Mouse (Mus musculus) neural tube, embryonic 10.5 days (tissue): ENCODE measurements around the gene Cd82.

Experiments
- DNase-seq: peaks from one replicate; pipeline ENCODE4 v3.0.0-alpha.2; 2017; ENCODE audit warnings: low spot score; ENCODE audit errors: extremely low spot score

The Cd82 gene

GRCm38 (mm10) chr2:93466314-93466713 lies 3.4 kb upstream of the Cd82 start:
- DNase-seq, result no peak

GRCm38 (mm10) chr2:93461869-93462714 lies 848 bp downstream of the Cd82 start:
- peak; percentile 94 for DNase-seq

- DNase-seq, result no peak
Measured at GRCm38 (mm10) chr2:93460786-93461469, 2.0 kb downstream of the Cd82 start.

DNA sequence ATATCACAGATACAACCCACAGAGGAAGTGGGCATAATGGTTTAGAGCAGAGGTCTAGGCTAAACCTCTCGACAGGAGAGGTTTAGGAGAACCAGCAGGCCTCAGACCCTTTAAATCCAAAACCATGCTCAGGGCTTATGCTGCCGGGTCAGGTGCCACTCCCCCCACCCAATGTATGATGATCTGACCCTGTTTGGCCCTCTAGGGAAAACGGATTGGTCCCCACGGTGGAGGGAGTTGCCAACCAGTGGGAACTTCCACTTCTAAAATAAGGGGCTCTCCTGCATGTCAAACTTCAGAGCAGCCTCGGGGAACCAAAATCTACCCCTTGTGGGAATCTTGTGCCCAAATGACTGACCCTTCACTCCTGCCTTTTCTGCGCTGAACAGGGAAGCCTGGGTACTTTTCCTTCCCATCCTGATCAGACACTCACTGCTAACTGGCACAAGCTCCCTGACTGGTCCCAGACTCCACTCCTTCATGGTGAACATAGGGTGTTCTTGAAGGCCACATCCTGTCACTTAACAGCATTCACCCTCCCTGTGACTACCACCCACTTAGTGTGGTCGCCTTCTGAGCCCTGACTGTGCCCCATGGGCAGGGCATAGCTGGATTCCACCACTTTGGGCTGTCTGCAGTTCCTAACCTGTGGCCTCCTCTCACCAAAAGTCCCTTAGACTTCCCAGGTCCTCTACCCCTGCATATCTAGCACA lies 3.6 kb downstream of the Cd82 start:
- no peak for DNase-seq

DNA sequence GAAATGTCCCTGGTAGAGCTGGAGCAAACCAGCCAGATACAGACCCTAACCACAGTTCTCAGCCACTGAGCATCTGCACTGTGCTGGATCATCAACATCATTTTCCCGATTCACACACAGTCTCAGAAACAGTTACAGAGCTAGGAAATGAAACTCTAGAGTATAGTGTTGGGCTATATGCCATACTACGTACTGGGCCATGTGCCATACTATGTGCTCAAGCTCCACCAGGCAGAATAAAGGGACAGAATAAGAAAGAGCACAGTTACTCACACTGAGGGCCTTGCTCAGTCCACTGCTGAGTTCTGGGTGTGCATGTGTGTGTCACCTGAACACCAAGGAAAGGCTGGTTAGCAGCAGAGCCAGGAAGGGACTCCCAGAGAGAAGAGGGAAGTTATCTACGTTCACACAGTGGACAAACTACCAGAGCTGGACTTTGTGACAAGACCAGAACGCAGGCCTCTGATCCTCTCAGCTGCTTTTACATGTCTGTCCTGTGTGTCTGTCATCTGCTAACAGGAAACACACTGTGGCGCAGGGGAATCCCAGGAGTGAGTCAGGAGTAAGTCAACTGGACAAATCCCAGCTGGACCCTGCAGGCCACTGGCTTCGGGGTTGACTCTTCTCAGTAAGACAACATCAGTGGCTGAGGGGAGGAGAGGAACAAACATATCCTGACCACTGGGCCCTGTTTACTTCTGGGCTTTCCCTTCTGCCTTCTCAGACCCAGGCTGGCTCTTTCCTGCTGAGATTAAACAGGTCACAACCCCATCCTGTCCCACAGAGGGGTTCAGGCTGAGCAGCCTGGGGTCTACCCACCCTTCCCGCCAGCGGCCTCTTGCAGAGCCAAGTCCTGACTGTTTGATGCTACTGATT lies 4.4 kb downstream of the Cd82 start:
- DNase-seq, result no peak

GRCm38 (mm10) chr2:93457426-93458130 lies 5.4 kb downstream of the Cd82 start:
- DNase-seq, result no peak

DNA sequence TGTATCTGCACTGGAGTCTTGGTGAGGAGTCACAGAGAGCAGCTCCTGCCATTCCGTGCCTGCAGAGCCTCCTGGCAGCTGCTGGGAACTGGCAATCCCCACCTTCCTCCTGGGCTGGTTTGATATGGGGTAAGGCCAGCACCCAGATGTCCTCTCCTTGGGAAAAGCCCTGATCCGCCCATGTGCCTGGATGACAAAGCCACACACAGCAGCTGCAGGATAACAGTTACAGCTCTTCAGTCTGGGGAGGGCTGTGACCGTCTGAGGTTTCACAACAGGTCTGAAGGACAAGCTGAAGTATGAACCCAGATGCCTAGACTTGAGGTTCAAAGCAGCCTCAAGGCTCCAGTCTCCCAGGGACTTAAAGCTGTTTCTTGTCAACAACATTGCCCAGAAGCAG lies 6.8 kb downstream of the Cd82 start:
- DNase-seq, result no peak

GRCm38 (mm10) chr2:93454817-93455591 lies 7.9 kb downstream of the Cd82 start:
- no peak for DNase-seq

DNA sequence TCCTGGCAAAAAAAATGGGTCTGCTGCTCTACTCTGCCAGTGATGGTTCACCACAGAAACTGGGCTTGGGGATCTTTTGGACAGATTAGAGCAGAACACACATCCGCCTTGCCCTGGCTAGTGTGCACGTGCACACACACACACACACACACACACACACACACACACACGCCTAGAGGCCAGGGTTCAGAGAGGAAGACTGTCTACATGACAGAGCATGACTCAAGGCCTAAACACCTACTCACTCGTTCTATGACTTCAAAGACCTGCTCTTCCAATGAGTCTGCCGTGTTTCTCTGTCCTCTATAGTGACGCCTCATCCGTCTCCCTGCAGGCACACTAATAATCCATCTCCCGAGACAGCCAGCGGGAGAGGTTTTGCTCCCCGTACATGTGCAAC lies 8.6 kb downstream of the Cd82 start:
- no peak for DNase-seq

- DNase-seq, result no peak
Measured at GRCm38 (mm10) chr2:93453046-93453445, 9.9 kb downstream of the Cd82 start.

GRCm38 (mm10) chr2:93452506-93452905 lies 10.4 kb downstream of the Cd82 start:
- DNase-seq, result no peak

- DNase-seq, result no peak
Measured at GRCm38 (mm10) chr2:93452057-93452456, 10.9 kb downstream of the Cd82 start.

DNA sequence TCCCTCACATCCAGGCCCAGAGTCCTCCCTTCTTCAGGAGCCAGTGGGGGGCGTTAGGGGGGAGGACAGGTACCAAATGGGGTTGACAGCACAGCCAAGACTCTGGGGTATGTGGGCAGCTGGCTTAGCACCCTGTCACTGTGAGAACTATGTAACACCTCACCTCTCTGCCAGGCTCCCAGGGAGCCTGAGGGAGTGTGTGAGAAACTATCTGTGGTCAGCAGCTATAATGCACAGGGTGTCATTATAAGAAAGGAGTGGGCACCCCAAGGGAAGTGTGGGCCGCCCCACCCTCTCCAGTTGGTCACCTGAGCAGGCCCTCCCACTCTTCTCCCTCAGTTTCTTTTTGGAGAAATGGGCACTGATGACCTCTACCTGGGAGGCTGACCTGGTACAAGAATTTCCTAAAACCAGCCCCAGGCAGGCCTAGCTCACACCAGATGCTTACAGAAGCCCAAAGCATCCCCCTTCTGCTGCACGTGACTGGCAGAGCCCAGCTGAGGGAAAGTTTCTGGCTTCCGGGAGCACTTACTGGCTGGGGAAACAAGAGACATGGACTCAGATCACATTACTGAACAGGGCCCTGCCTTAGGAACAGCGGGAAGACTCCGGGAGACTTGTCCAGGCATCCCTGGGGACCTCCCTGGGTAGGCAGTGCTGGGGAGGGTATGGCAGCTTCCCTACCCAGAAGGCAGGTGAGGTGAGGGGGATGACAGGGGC lies 11.6 kb downstream of the Cd82 start:
- DNase-seq, result no peak

- DNase-seq, result no peak
Measured at GRCm38 (mm10) chr2:93450695-93451094, 12.2 kb downstream of the Cd82 start.

DNA sequence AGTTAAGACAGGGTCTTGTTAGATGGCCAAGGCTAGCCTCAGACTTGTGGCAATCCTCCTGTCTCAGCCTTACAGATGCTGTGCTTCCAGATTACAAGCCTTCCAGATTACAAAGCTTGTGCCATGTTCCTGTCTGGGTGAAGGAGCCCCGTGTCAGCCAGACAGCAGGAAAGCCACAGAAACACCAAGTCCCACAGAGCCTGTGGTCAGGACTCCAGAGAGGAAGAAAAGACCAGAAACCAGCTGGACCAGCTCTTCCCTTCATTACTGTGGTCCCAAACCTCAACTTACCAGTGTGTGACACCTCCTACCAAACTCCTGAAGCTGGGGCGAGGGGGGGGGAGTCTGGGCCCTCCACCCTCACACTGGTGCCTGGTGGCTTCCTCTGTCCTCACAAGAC lies 13.3 kb downstream of the Cd82 start:
- DNase-seq, result no peak

GRCm38 (mm10) chr2:93448774-93449173 lies 14.2 kb downstream of the Cd82 start:
- DNase-seq, result no peak

DNA sequence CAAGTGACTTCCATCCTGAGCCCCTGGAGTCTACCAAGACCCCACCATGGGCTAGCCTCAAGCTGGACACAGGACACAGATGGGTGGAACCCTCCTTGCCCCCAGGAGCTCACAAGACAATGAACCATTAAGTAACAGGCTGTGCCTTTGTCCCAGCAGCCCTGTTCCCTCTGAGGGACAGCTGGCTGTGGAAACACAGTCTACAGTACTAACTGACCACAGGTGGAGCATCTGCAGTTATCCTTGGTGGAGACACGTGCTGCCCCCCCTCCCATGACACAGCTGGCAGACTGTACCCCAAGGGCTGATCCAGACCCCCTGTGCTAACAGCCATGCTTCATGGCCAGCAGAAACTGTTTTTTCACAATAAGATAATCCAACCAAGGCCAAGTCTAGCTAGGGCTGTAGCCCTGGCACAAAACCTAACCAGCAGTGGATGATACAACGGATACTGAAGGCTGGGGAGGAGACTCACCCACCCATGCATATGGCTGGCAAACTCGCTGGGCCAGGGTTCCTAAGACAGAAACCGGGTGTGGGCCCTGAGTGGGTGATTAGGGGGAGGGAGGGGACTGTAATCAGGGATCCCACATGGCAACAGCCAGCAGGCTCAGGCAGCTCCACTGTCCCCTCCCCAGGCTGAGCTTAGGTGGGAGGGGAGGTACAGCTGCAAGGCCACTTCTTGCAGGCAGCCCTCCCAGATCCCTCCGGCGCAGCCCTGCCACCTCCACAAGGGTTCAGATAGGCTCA lies 15.3 kb downstream of the Cd82 start:
- DNase-seq, result no peak

- DNase-seq, result no peak
Measured at GRCm38 (mm10) chr2:93446606-93447353, 16.2 kb downstream of the Cd82 start.
